Mouse (Mus musculus): ENCODE measurements around the gene Zfp467. TPM values are rescaled to one million over a fixed set of nuclear protein-coding genes. Genes with fewer than 3 reads are reported as not detected.

Zfp467 gene
- total and polyA plus RNA-seq, 3 experiments, result 1.4 to 5.9 (median 2.1) TPM

DNA sequence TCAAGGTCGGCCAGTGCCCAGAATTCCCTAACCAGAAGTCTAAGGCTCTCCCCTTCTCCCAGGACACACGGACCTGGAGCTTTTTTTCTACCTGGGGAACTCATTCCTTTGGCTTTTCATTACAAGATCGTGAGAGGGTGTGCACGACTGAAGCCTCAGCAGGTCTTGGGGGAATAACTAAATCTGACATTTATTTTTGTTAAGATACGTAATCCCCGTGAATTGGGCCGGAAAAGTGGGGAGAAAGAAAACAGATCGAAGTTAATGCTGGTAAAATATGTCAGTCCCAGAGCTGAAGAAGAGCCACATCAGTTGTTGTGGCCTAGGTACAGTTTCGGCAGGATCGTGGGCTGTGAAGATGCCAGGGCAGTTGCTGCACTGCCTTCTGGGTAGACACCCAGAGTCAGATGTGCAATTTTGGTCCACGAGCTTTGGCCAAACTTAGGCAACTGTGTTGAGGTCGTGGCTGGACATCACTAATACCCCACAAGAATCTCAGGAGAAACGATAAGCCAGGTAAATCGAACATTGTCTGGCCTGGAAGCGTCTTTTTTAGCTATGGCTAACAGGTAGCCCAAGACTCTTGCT, 49.5 kb downstream of the Zfp467 start:
- H3K4me3 ChIP-seq (replicated peaks in 1 of 3; ENCODE audit: low read depth in 2 of 3, low read length in 2 of 3, poor library complexity in 1 of 3), result peak overlapping the region; percentile 72 to 86 (median 84)
- H3K9ac ChIP-seq (ENCODE audit: insufficient read depth, low read depth), result peak overlapping the region; percentile 74
- TF ChIP-seq CHD1 (IDR thresholded peaks at IDR 0.05; ENCODE audit: low read depth, low read length) (0 out of 2 replicates have a peak, but pooled peaks have one; percentile 33), RAD21 (IDR thresholded peaks at IDR 0.05; ENCODE audit: low read depth, low read length) (no peak)
- dilution Hi-C loops (cut with MboI; ENCODE audit: extremely low pct_ligation_motif_present, extremely low pct_unique_long_range_greater_than_20kb, low sequenced_read_pairs), result no loop called here
- no peaks in the 10 kb centered on the region; the same call in 1 of the 2 replicates for H3K79me2 ChIP-seq (replicated peaks; ENCODE audit: control insufficient read depth, extremely low read depth, insufficient read depth, poor library complexity, severe bottlenecking)
- peaks cover 14 to 47% of the 10 kb centered on the region in 2 experiments for H3K4me1 ChIP-seq (ENCODE audit: control insufficient read depth in 1 of 2, insufficient read depth in 2 of 2)
- H3K4me2 ChIP-seq (ENCODE audit: insufficient read depth, low read depth, poor library complexity, severe bottlenecking), result peak overlapping the region; percentile 63
- H3K27me3 ChIP-seq (replicated peaks), result no peaks in the 10 kb centered on the region
- in situ Hi-C loops (cut with MboI; ENCODE audit: low pct_ligation_motif_present, low pct_unique_long_range_greater_than_20kb, low sequenced_read_pairs), result no loop called here
- no peak for DNase-seq (ENCODE audit: extremely low read depth)
- no peaks in the 10 kb centered on the region for H3K9me3 ChIP-seq (replicated peaks; ENCODE audit: low read length)
- H3K36me3 ChIP-seq (replicated peaks in 1 of 2; ENCODE audit: control insufficient read depth in 1 of 2, insufficient read depth in 1 of 2, low read length in 1 of 2), result peaks cover 0 to 15% of the 10 kb centered on the region in 2 experiments
- H3K27ac ChIP-seq (ENCODE audit: insufficient read depth, low read depth), result no peak overlapping the region

DNA sequence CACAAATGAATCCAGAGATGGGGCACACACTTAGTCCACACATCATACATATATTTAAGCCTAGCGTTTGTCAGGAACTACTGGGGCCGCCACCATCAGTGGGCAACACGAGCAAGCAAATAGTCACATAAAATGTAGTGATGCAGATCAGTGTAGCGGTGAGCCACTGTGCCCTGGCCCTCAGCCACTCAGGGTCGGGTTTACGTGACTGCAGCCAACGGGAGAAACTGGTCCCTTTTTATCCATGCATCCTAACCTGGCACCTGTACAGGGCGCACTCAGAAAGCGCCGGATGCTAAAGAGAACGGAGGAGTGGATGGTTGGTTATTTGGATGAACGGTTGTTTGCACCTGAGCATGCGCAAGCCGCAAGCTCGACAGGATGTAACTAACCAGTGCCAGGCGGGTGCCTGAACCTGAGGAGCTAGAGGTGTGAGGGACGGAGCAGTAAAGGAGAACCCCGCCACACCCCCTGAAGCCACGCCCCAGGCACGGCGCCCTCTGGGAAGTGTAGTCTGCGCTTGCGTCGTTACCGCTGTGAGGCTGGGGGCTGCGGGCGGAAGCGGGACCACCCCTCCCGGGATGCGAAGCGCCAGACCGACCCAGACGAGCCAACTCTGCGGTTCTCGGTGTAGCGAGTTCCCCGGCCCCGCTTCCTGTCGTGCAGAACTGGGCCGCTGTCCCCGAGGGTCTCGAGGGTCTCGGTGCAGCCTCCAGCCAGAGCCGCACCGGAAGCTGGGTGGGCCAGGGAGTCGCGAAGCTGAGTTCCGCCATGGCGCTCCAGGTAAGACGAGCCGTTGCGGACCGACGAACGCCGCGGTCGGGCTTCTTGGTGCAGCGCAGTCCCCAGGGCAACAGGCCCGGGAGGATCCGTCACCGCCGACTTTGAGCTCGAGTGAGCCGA, 50.3 kb downstream of the Zfp467 start, which contains the start of gene Krba1:
Krba1 (plus strand) TSS at position 482 of the 903 bp plus-strand sequence.
- peak within 1 kb of the TSS; percentile 74 for H3K9ac ChIP-seq (ENCODE audit: insufficient read depth, low read depth)
- in situ Hi-C loops (cut with MboI; ENCODE audit: low pct_ligation_motif_present, low pct_unique_long_range_greater_than_20kb, low sequenced_read_pairs), result no loop called here
- no peaks in the 10 kb centered on the region for H3K9me3 ChIP-seq (replicated peaks; ENCODE audit: low read length)
- peak; percentile 90 for DNase-seq (ENCODE audit: extremely low read depth)
- H3K4me3 ChIP-seq (replicated peaks in 1 of 3; ENCODE audit: low read depth in 2 of 3, low read length in 2 of 3, poor library complexity in 1 of 3), result peak within 1 kb of the TSS; percentile 72 to 86 (median 84)
- peaks cover 0 to 13% of the 10 kb centered on the region in 2 experiments for H3K36me3 ChIP-seq (replicated peaks in 1 of 2; ENCODE audit: control insufficient read depth in 1 of 2, insufficient read depth in 1 of 2, low read length in 1 of 2)
- H3K4me2 ChIP-seq (ENCODE audit: insufficient read depth, low read depth, poor library complexity, severe bottlenecking), result peak within 1 kb of the TSS; percentile 67
- dilution Hi-C loops (cut with MboI; ENCODE audit: extremely low pct_ligation_motif_present, extremely low pct_unique_long_range_greater_than_20kb, low sequenced_read_pairs), result no loop called here
- peaks cover 2% of the 10 kb centered on the region for H3K27me3 ChIP-seq (replicated peaks)
- peak within 1 kb of the TSS; percentile 9; the same call in 1 of the 2 replicates for H3K27ac ChIP-seq (ENCODE audit: insufficient read depth, low read depth)
- H3K79me2 ChIP-seq (replicated peaks; ENCODE audit: control insufficient read depth, extremely low read depth, insufficient read depth, poor library complexity, severe bottlenecking), result no peaks in the 10 kb centered on the region; the same call in 1 of the 2 replicates
- peaks cover 14 to 42% of the 10 kb centered on the region in 2 experiments for H3K4me1 ChIP-seq (ENCODE audit: control insufficient read depth in 1 of 2, insufficient read depth in 2 of 2)
- TF ChIP-seq NRF1 (IDR thresholded peaks at IDR 0.05; ENCODE audit: low read depth, low read length), result peak; percentile 91
- no peak for TF ChIP-seq ZKSCAN1 (IDR thresholded peaks at IDR 0.05; ENCODE audit: borderline replicate concordance, low read depth, low read length)
- TF ChIP-seq MAZ (IDR thresholded peaks at IDR 0.05; ENCODE audit: low read depth, low read length), result no peak
- TF ChIP-seq SMC3 (IDR thresholded peaks at IDR 0.05; ENCODE audit: low read depth, low read length), result no peak
- no peak for TF ChIP-seq EP300 (IDR thresholded peaks at IDR 0.05; ENCODE audit: low read length)
- no peak for TF ChIP-seq CHD1 (IDR thresholded peaks at IDR 0.05; ENCODE audit: low read depth, low read length)
- TF ChIP-seq ZNF384 (IDR thresholded peaks at IDR 0.05; ENCODE audit: low read depth, low read length), result no peak
- no peak for TF ChIP-seq USF2 (conservative IDR thresholded peaks at IDR 0.05; ENCODE audit: low read depth, low read length)
- TF ChIP-seq POLR2AphosphoS2 (IDR thresholded peaks at IDR 0.05; ENCODE audit: low read depth, low read length), result no peak
- TF ChIP-seq CTCF (conservative IDR thresholded peaks at IDR 0.05 in 1 of 2, IDR thresholded peaks at IDR 0.05 in 1 of 2; ENCODE audit: low read depth in 2 of 2, low read length in 2 of 2), result no peak
- no peak for TF ChIP-seq ZMIZ1 (IDR thresholded peaks at IDR 0.05; ENCODE audit: low read depth, low read length)
- 0 out of 2 replicates have a peak, but pooled peaks have one; percentile 40 for TF ChIP-seq POLR2A (IDR thresholded peaks at IDR 0.05; ENCODE audit: low read depth, low read length)
- no peak for TF ChIP-seq JUN (IDR thresholded peaks at IDR 0.05; ENCODE audit: insufficient read depth, low read depth, low read length)
- TF ChIP-seq NELFE (IDR thresholded peaks at IDR 0.05; ENCODE audit: low read depth, low read length), result 0 out of 2 replicates have a peak, but pooled peaks have one; percentile 29
- TF ChIP-seq MAFK (IDR thresholded peaks at IDR 0.05; ENCODE audit: insufficient replicate concordance, low read length), result no peak
- TF ChIP-seq KAT2A (IDR thresholded peaks at IDR 0.05; ENCODE audit: insufficient replicate concordance, low read length), result no peak
- TF ChIP-seq RCOR1 (conservative IDR thresholded peaks at IDR 0.05; ENCODE audit: low read depth, low read length), result no peak; the same call in 1 of the 2 replicates
- peak; percentile 26; the same call in 1 of the 2 replicates for TF ChIP-seq MXI1 (IDR thresholded peaks at IDR 0.05; ENCODE audit: low read depth, low read length)
- no peak for TF ChIP-seq PAX5 (IDR thresholded peaks at IDR 0.05; ENCODE audit: low read length)
- no peak for TF ChIP-seq ZC3H11A (IDR thresholded peaks at IDR 0.05; ENCODE audit: low read depth, low read length)
- no peak; the same call in 1 of the 2 replicates for TF ChIP-seq TCF12 (IDR thresholded peaks at IDR 0.05; ENCODE audit: low read depth, low read length)
- TF ChIP-seq HCFC1 (IDR thresholded peaks at IDR 0.05; ENCODE audit: low read depth, low read length), result peak; percentile 88
- TF ChIP-seq MAX (IDR thresholded peaks at IDR 0.05; ENCODE audit: low read length), result peak; percentile 81
- no peak for TF ChIP-seq GABPA (IDR thresholded peaks at IDR 0.05; ENCODE audit: insufficient replicate concordance, low read depth, low read length)
- TF ChIP-seq RAD21 (IDR thresholded peaks at IDR 0.05; ENCODE audit: low read depth, low read length), result no peak
- TF ChIP-seq BHLHE40 (IDR thresholded peaks at IDR 0.05; ENCODE audit: low read depth, low read length), result no peak
- TF ChIP-seq SIN3A (IDR thresholded peaks at IDR 0.05; ENCODE audit: low read length), result peak; percentile 50
- no peak for TF ChIP-seq TBP (conservative IDR thresholded peaks at IDR 0.05; ENCODE audit: low read depth, low read length)
- no peak for TF ChIP-seq E2F4 (IDR thresholded peaks at IDR 0.05; ENCODE audit: insufficient replicate concordance, low read depth, low read length)
- TF ChIP-seq MYC (IDR thresholded peaks at IDR 0.05; ENCODE audit: low read depth, low read length), result no peak

All from CH12.LX (cell line).